ENCODE assay signal across 9 mouse cellular contexts in genomic region chr11:101229361-101229900, GRCm38 (mm10). TPM values are rescaled to one million over a fixed set of nuclear protein-coding genes. Genes with fewer than 3 reads are reported as not detected.
DNase-seq lines count a peak whose midpoint lies in the region; ATAC-seq and TF ChIP-seq lines count a peak whose summit lies in the region.
"Had no signal": no experiment of that assay in that cellular context is flagged by ENCODE, and none has a peak within 500 bp of the region (broad histone marks: within the 10 kb centered on the region; RNA-seq: fewer than 3 reads in every experiment).

No protein-coding gene starts in this region.

- H3K4me2 ChIP-seq in hindbrain, embryonic 16.5 days (ENCODE audit: low read length) = no peak overlapping the region

- TF ChIP-seq POLR2A in small intestine, adult 2 months (IDR thresholded peaks at IDR 0.05; ENCODE audit: low read depth, low read length) = no peak

- peak; percentile 58 to 68 for DNase-seq in cerebellum, postnatal 14 days
- no peak for DNase-seq in cerebellum, adult 11-12 months
- DNase-seq in right cerebral cortex, postnatal 4 days = peak; percentile 19
- DNase-seq in right cerebral cortex, postnatal 25 days = no peak
- DNase-seq in embryo, embryonic 11 days = no peak

- H3K9me3 ChIP-seq in hindbrain, embryonic 16.5 days (ENCODE audit: control insufficient read depth, low read length) = no peaks in the 10 kb centered on the region

- H3K4me3 ChIP-seq in hindbrain, embryonic 16.5 days (ENCODE audit: low read length) = no peak overlapping the region
- no peak overlapping the region for H3K4me3 ChIP-seq in small intestine, adult 2 months (ENCODE audit: low read depth, low read length)

- no peaks in the 10 kb centered on the region for H3K36me3 ChIP-seq in hindbrain, embryonic 16.5 days (ENCODE audit: control insufficient read depth, insufficient read depth, low read length)
- no peaks in the 10 kb centered on the region for H3K36me3 ChIP-seq in small intestine, adult 2 months (ENCODE audit: control insufficient read depth, insufficient read depth, low read length)

- ATAC-seq in hindbrain, embryonic 16.5 days = no peak
- no peak for ATAC-seq in activated CD4-positive, CD25-positive, alpha-beta regulatory T cell, adult 4 months

- no peak for TF ChIP-seq CTCF in small intestine, adult 2 months (IDR thresholded peaks at IDR 0.05; ENCODE audit: extremely low read depth, insufficient read length, insufficient replicate concordance, low read depth, low read length)

- H3K4me1 ChIP-seq in hindbrain, embryonic 16.5 days (ENCODE audit: control insufficient read depth, insufficient read depth, low read depth, low read length) = peaks cover 7% of the 10 kb centered on the region
- peaks cover 11% of the 10 kb centered on the region for H3K4me1 ChIP-seq in small intestine, adult 2 months (ENCODE audit: control insufficient read depth, insufficient read depth, insufficient read length, low read length)

- no peaks in the 10 kb centered on the region for H3K27me3 ChIP-seq in hindbrain, embryonic 16.5 days (replicated peaks; ENCODE audit: control insufficient read depth, insufficient read depth, low read length)
- no peaks in the 10 kb centered on the region for H3K27me3 ChIP-seq in small intestine, adult 2 months (ENCODE audit: control insufficient read depth, insufficient read depth, low read length)

- WGBS in hindbrain, embryonic 16.5 days = 21% methylated on average over 8 of the region's 8 CpGs
- 46% methylated on average over 8 of the region's 8 CpGs for WGBS in small intestine, adult 2 months

- no peak overlapping the region for H3K9ac ChIP-seq in hindbrain, embryonic 16.5 days (ENCODE audit: low read depth, low read length)
- H3K9ac ChIP-seq: liver, embryonic 14.5 days had no signal

- 0 out of 2 replicates have a peak overlapping the region, but pooled peaks have one; percentile 1 for H3K27ac ChIP-seq in hindbrain, embryonic 16.5 days (ENCODE audit: low read depth, low read length)
- 0 out of 2 replicates have a peak overlapping the region, but pooled peaks have one; percentile 79 for H3K27ac ChIP-seq in small intestine, adult 2 months (ENCODE audit: insufficient read depth, low read depth, low read length)
- H3K27ac ChIP-seq: liver, embryonic 14.5 days had no signal

RNA-seq across cellular contexts. Expression of gene Ezh1, which starts 3.2 kb away (rescaled TPM):
- polyA plus RNA-seq in hindbrain, embryonic 16.5 days (2015; fragmentation: Nextera tagmentation; extraction: Ambion mirVana) = 30.0 and 32.4 TPM in 2 replicates
- 7.9 and 20.0 TPM in 2 replicates for polyA plus RNA-seq in small intestine, adult 2 months (2012; rRNA removed)
- polyA plus RNA-seq in activated CD4-positive, CD25-positive, alpha-beta regulatory T cell, adult 4 months (2017; shearing (Covaris generic)) = 10 to 100 TPM; 48.1 to 52.2 TPM

RNA-seq across cellular contexts. Expression of gene Ramp2, which starts 16.4 kb away (rescaled TPM):
- 100 and 108 TPM in 2 replicates for polyA plus RNA-seq in hindbrain, embryonic 16.5 days (2015; fragmentation: Nextera tagmentation; extraction: Ambion mirVana)
- 15.1 and 25.8 TPM in 2 replicates for polyA plus RNA-seq in small intestine, adult 2 months (2012; rRNA removed)
- polyA plus RNA-seq in activated CD4-positive, CD25-positive, alpha-beta regulatory T cell, adult 4 months (2017; shearing (Covaris generic)) = not detected

RNA-seq across cellular contexts. Expression of gene Vps25, which starts 24.1 kb away (rescaled TPM):
- 128 and 131 TPM in 2 replicates for polyA plus RNA-seq in hindbrain, embryonic 16.5 days (2015; fragmentation: Nextera tagmentation; extraction: Ambion mirVana)
- 28.9 and 64.8 TPM in 2 replicates for polyA plus RNA-seq in small intestine, adult 2 months (2012; rRNA removed)
- polyA plus RNA-seq in activated CD4-positive, CD25-positive, alpha-beta regulatory T cell, adult 4 months (2017; shearing (Covaris generic)) = 100 to 1,000 TPM; 122 to 153 TPM

RNA-seq across cellular contexts. Expression of gene Wnk4, which starts 30.9 kb away (rescaled TPM):
- 7.2 and 7.3 TPM in 2 replicates for polyA plus RNA-seq in hindbrain, embryonic 16.5 days (2015; fragmentation: Nextera tagmentation; extraction: Ambion mirVana)
- polyA plus RNA-seq in small intestine, adult 2 months (2012; rRNA removed) = 3.0 and 7.9 TPM in 2 replicates
- polyA plus RNA-seq in activated CD4-positive, CD25-positive, alpha-beta regulatory T cell, adult 4 months (2017; shearing (Covaris generic)) = 1 to 10 TPM in 1 of 2 experiments, under 1 TPM in 1; 0.58 to 1.0 TPM

RNA-seq across cellular contexts. Expression of gene Cntd1, which starts 49.4 kb away (rescaled TPM):
- 0.83 and 1.0 TPM in 2 replicates for polyA plus RNA-seq in hindbrain, embryonic 16.5 days (2015; fragmentation: Nextera tagmentation; extraction: Ambion mirVana)
- 0.09 and 0.20 TPM in 2 replicates for polyA plus RNA-seq in small intestine, adult 2 months (2012; rRNA removed)
- polyA plus RNA-seq in activated CD4-positive, CD25-positive, alpha-beta regulatory T cell, adult 4 months (2017; shearing (Covaris generic)) = 1 to 10 TPM in 1 of 2 experiments, not detected in 1; 1.0 TPM

Comparison
In these comparisons a context has a peak if more than half of its experiments do, and no peak if none do; other contexts are left out.
1. DNase-seq: peak in cerebellum, postnatal 14 days (2 of 2) and right cerebral cortex, postnatal 4 days (single experiment); none in cerebellum, adult 11-12 months (single experiment), right cerebral cortex, postnatal 25 days (single experiment) and embryo, embryonic 11 days (single experiment).
2. RNA of gene Ramp2, which starts 16.4 kb away (polyA plus RNA-seq): 100 to 108 TPM in hindbrain, embryonic 16.5 days and 15.1 to 25.8 TPM in small intestine, adult 2 months; not detected in activated CD4-positive, CD25-positive, alpha-beta regulatory T cell, adult 4 months; every median in the first group is over 10 times any median in the second.